Mouse (Mus musculus): Measurements from ENCODE around the gene Brinp1.

Gene Brinp1

GRCm38 (mm10) chr4:68806502-68806901 is 147.7 kb downstream of the Brinp1 start:
- DNase-seq = no peak

GRCm38 (mm10) chr4:68801923-68802855 is 152.0 kb downstream of the Brinp1 start:
- no peak for DNase-seq

- no peak for DNase-seq
Measured at GRCm38 (mm10) chr4:68790003-68790402, 164.2 kb downstream of the Brinp1 start.

GRCm38 (mm10) chr4:68788477-68788999 is 165.7 kb downstream of the Brinp1 start:
- DNase-seq = no peak

GRCm38 (mm10) chr4:68787642-68788041 is 166.6 kb downstream of the Brinp1 start:
- no peak for DNase-seq

- no peak for DNase-seq
Measured at GRCm38 (mm10) chr4:68768256-68768655, 185.9 kb downstream of the Brinp1 start.

GRCm38 (mm10) chr4:68767393-68767792 is 186.8 kb downstream of the Brinp1 start:
- DNase-seq = no peak

- DNase-seq = peak; percentile 83
Measured at GRCm38 (mm10) chr4:68765772-68766573, 188.2 kb downstream of the Brinp1 start.

DNA sequence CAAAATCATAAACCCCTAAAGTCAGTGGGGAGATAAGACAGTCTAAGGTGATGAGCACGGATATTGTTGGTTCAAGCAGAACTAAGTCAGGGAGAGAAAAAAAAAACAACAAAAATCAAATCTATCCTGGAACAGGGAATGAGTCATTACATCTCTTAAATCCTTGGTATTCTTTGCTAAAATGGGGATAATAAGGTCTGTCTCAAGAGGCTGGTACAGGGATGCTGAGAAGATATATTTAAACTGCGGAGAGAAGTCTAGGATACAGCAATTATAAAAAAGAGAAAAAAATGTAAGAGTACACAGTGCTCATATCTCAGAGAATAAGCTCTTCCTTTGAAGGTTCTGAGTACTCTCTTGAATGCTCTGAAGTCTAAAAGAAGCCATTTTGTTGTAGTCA is 189.3 kb downstream of the Brinp1 start:
- DNase-seq = no peak

DNA sequence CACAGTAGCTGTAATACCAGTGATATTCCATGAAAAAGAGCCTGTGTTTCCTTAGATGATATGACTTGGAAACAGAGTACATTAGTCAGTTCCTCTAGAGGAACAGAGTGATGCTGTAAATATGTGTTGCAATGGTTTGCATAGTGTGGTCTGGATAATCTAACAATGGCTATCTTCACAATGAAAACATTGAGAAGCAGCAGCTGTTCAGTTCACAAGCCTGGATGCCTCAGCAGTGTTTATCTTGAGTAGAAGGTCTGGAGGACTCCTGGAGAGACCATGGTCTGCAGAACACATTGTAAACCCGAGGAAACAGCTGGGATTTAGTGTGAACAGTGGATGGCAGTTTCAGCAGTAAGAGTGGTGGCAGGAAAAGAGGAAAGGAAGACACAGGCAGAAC is 233.2 kb downstream of the Brinp1 start:
- no peak for DNase-seq
